Mouse (Mus musculus): ENCODE results near the gene Wdr31. TPM values are rescaled to one million over a fixed set of nuclear protein-coding genes. Genes with fewer than 3 reads are reported as not detected.

Gene Wdr31
- polyA plus RNA-seq (2012; ENCODE audit: insufficient read depth, low replicate concordance), result 0.37 TPM in 1 of 2 replicates, not detected in the other

DNA sequence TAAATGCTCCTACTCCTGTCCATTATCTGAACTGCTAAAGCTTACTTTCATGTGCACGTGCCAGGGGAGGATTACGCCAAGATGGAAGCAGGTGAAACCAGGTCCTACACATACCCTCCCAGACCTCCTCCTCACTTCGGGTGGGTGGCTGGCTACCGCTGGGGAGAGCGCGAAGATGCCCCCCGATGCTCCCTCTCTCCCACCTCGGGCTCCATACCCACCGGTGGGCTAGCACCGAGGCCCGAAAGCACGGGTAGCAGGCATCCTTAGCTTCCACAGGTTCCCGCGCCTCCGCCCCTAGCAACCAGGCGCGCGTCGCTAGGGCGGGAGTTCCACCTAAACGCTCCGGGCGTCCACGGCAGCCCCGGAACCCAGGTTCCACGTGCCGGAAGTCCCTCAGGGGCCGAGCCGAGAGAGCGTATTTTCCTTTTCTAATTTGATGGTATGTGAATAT is at the start of gene Wdr31:
Gene Wdr31 (minus strand): TSS at position 299 of the 454 bp plus-strand sequence.
- peaks cover 6% of the 10 kb centered on the region for H3K27me3 ChIP-seq (replicated peaks)
- H3K4me3 ChIP-seq (replicated peaks), result peak within 1 kb of the TSS; percentile 88
- H3K9me3 ChIP-seq, result peaks cover 8% of the 10 kb centered on the region
- TF ChIP-seq GATA1 (IDR thresholded peaks at IDR 0.05; ENCODE audit: borderline replicate concordance, low read length) (no peak), FLI1 (IDR thresholded peaks at IDR 0.05; ENCODE audit: low read length) (no peak)
- H3K4me1 ChIP-seq, result peaks cover 6% of the 10 kb centered on the region
- no peaks in the 10 kb centered on the region for H3K36me3 ChIP-seq (replicated peaks; ENCODE audit: low read length)

DNA sequence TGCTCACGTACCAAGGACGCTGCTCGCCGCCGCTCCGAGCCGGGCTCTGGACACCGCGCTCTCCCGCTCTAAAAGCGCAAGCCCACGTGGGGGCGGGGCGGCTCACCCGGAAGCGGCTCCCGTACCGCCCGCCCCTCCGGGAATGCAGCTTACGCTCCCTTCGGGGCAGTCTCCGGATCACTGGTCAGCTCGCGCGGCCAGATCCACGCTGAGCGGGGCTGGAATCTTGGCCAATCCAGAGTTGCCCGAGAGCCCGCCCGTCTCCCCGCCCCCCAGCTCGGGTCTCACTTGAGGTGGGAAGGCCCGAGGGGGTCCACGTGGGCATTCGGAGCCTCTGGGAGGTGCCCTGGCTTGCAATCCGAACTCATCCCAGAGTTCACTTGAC is 49.1 kb upstream of the Wdr31 start, which contains the start of gene Alad:
Gene Alad (minus strand): TSS at position 70 of the 385 bp plus-strand sequence.
- H3K4me3 ChIP-seq (replicated peaks), result peak within 1 kb of the TSS; percentile 91
- no peak for TF ChIP-seq GATA1 (IDR thresholded peaks at IDR 0.05; ENCODE audit: borderline replicate concordance, low read length)
- TF ChIP-seq FLI1 (IDR thresholded peaks at IDR 0.05; ENCODE audit: low read length), result no peak
- no peaks in the 10 kb centered on the region for H3K9me3 ChIP-seq
- H3K27me3 ChIP-seq (replicated peaks), result no peaks in the 10 kb centered on the region
- peaks cover 15% of the 10 kb centered on the region for H3K36me3 ChIP-seq (replicated peaks; ENCODE audit: low read length)
- H3K4me1 ChIP-seq, result peaks cover 83% of the 10 kb centered on the region

DNA sequence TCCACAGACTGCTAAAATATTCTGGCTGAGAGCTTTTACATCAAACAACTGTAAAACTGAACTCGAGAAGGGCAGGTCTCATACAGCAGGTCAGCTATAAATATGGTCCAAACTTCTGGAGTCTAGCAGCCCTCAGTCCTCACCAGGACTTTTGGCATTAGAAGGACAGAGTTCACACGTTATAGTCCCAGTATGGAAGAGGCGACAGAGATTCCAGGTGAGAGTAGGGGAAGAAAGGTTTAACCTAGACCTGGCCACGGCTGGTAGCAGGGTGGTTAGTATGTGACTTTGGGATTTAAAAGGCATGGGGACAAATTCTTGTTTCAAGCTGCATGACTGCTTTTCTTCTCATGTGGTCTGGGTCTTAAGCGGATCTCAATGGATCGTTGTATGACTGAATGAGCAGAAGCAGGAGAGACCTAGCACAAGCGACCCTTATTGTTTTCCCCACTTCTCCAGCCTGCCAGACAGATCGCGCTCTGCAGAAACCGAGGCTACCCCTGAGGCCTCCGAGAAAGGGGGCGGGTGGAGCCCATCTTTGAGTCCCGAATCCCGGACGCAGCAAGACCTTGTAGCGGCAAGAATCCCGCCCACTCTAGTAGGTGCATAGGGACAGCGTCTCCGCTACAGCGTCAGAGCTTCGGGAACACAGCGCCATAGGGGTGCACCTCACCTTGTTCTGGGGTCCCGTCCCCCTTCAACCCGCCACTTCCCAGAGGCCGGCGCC is 48.6 kb upstream of the Wdr31 start:
- Histone ChIP-seq H3K4me1 (peaks cover 80% of the 10 kb centered on the region), H3K27me3 (replicated peaks) (no peaks in the 10 kb centered on the region), H3K9me3 (no peaks in the 10 kb centered on the region), H3K4me3 (replicated peaks) (peak overlapping the region; percentile 91), H3K36me3 (replicated peaks; ENCODE audit: low read length) (peaks cover 15% of the 10 kb centered on the region)
- TF ChIP-seq FLI1 (IDR thresholded peaks at IDR 0.05; ENCODE audit: low read length) (no peak), GATA1 (IDR thresholded peaks at IDR 0.05; ENCODE audit: borderline replicate concordance, low read length) (no peak)

DNA sequence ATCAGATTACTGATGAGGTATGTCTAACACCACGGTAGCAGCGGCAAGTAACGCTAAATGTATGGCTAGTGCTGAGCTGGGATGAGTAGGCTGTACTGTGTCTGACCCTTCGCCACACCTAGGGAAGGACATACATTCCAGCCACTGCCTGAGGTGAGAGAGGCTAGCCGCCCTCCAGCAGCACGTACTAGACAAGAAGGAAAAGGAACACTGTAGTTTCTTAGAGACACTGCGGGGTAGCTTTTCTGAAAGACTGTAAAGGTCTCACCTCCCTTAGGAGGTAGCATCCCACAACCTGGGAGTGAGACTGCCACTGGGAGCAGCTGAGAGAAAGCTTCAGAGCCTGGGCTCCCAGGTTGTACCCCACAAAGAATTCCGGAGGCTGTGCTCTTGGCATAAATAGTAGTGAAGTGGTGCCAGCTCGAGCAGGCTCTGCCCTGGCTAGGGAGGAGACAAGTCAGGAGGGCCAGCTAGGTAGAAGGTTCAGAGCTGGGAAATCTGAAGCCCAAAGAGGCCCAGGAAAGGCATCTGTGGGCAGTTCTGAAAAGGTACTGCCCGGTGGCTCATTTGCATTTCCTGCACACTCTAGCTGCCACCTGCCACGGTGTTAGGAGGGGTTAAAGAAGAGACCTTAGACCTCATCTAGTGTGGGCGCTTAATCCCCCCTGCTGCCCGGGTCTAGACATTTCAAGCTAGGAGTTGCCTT is 47.9 kb upstream of the Wdr31 start:
- peak overlapping the region; percentile 91 for H3K4me3 ChIP-seq (replicated peaks)
- peaks cover 79% of the 10 kb centered on the region for H3K4me1 ChIP-seq
- no peaks in the 10 kb centered on the region for H3K9me3 ChIP-seq
- TF ChIP-seq GATA1 (IDR thresholded peaks at IDR 0.05; ENCODE audit: borderline replicate concordance, low read length), result no peak
- TF ChIP-seq FLI1 (IDR thresholded peaks at IDR 0.05; ENCODE audit: low read length), result no peak
- H3K27me3 ChIP-seq (replicated peaks), result no peaks in the 10 kb centered on the region
- H3K36me3 ChIP-seq (replicated peaks; ENCODE audit: low read length), result peaks cover 18% of the 10 kb centered on the region

DNA sequence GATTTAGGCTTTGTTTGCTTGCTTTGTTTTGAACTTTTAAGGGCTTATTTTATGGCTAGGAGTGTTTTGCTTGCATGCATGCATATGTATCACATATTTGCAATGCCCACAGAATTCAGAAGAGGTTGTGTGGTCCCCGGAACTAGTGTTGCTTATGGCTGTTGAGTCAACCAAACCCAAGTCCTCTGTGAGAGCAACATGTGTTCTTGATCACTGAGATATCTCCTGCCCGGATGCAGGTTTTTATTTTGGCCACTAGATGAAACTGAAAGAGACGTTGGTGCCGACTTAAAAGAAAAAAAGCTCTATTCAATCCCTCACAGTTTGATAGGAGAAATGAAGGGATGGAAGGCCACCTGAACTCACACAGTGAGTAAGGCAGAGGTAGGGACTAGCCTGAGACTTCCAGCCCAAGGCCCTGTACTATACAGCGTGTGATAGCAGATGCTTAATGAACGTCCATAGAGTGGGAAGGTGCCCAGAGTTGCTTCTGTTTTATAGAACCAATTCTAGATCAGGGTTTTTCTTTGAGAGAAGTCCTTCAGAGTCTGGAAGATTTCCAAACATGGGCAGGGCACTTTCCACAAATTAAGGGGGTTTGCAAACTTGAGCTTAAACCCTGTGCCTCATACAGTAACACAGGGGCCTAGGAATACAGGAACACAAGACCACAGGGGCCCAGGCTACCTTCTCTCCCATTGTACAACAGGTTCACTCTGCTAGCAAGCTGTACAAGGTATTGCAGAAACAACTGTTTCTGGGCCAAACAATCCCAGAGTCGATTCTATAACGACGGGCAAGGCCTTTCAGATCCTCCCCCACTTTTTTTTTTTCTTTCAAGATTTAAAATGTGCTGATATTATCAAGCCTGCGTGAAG is 47.1 kb upstream of the Wdr31 start:
- Histone ChIP-seq H3K36me3 (replicated peaks; ENCODE audit: low read length) (peaks cover 22% of the 10 kb centered on the region), H3K4me3 (replicated peaks) (no peak overlapping the region), H3K4me1 (peaks cover 74% of the 10 kb centered on the region)

DNA sequence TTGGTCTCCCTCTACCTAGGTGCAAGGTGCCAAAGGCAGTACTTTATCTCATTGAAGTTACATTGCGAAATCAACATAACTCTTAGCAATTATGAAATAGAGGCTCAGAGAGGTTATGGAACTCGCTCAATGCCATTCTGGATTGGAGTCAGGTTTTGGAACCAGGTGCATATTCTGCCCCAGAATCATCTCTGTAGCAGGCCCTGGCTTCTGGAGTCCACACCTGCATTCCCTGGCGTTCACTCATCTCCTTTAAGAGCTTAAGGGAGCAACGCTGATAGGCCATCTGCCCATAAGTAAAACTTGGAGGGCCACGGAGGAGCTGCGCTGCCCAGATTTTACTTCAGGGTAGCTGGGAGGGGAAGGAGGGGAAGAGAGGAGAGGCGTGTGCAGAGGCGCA is 46.4 kb upstream of the Wdr31 start:
- TF ChIP-seq FLI1 (IDR thresholded peaks at IDR 0.05; ENCODE audit: low read length), result no peak
- no peak for TF ChIP-seq GATA1 (IDR thresholded peaks at IDR 0.05; ENCODE audit: borderline replicate concordance, low read length)
- Histone ChIP-seq H3K4me1 (peaks cover 68% of the 10 kb centered on the region), H3K36me3 (replicated peaks; ENCODE audit: low read length) (peaks cover 24% of the 10 kb centered on the region), H3K27me3 (replicated peaks) (no peaks in the 10 kb centered on the region), H3K9me3 (no peaks in the 10 kb centered on the region), H3K4me3 (replicated peaks) (no peak overlapping the region)

More for the DNA sequence above, 47.1 kb upstream of the Wdr31 start:
- Histone ChIP-seq H3K9me3 (no peaks in the 10 kb centered on the region), H3K27me3 (replicated peaks) (no peaks in the 10 kb centered on the region)
- TF ChIP-seq GATA1 (IDR thresholded peaks at IDR 0.05; ENCODE audit: borderline replicate concordance, low read length) (no peak), FLI1 (IDR thresholded peaks at IDR 0.05; ENCODE audit: low read length) (no peak)

DNA sequence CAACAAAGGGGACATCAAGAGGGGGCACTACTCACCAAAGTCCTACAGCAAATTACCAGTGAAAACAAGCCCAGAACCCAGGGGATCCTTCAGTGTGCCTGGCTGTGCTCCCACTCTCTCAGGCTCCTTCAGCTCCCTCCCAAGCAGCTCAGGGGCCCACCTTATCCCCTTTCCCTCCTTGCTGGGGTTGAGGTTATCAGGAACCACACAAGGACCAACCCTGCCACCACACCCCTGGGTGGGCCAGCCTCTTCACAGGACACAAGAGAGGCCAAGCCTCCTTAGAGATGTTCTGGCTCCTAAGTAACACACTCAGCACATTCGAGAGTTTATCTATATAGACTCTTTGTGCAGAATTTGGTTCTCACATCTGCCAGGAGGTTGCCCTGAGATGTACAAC is 45.9 kb upstream of the Wdr31 start:
- H3K36me3 ChIP-seq (replicated peaks; ENCODE audit: low read length), result peaks cover 27% of the 10 kb centered on the region
- peaks cover 68% of the 10 kb centered on the region for H3K4me1 ChIP-seq
- no peaks in the 10 kb centered on the region for H3K9me3 ChIP-seq
- H3K27me3 ChIP-seq (replicated peaks), result no peaks in the 10 kb centered on the region
- TF ChIP-seq GATA1 (IDR thresholded peaks at IDR 0.05; ENCODE audit: borderline replicate concordance, low read length) (no peak), FLI1 (IDR thresholded peaks at IDR 0.05; ENCODE audit: low read length) (no peak)
- H3K4me3 ChIP-seq (replicated peaks), result peak overlapping the region; percentile 44

DNA sequence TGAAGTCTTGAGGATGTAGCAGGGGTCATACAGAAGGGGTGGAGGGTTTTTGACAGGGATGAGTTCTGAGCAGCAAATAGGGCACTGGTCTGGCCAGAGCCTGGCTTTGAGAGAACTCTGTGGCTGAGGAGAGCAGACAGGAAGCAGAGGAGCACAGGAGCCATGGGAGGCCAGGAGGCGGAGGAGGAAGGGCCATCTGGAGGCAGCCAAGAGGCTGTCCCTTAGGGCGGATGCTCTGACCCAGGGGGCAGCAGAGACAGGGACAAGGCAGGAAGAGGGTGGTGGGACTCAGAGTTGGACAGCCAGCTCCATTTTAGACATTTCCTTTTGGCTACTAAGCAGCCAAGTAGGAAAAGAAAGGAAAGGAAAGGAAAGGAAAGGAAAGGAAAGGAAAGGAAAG is 45.4 kb upstream of the Wdr31 start:
- Histone ChIP-seq H3K4me3 (replicated peaks) (peak overlapping the region; percentile 74), H3K4me1 (peaks cover 68% of the 10 kb centered on the region), H3K27me3 (replicated peaks) (no peaks in the 10 kb centered on the region), H3K36me3 (replicated peaks; ENCODE audit: low read length) (peaks cover 31% of the 10 kb centered on the region), H3K9me3 (no peaks in the 10 kb centered on the region)
- no peak for TF ChIP-seq FLI1 (IDR thresholded peaks at IDR 0.05; ENCODE audit: low read length)
- TF ChIP-seq GATA1 (IDR thresholded peaks at IDR 0.05; ENCODE audit: borderline replicate concordance, low read length), result no peak

DNA sequence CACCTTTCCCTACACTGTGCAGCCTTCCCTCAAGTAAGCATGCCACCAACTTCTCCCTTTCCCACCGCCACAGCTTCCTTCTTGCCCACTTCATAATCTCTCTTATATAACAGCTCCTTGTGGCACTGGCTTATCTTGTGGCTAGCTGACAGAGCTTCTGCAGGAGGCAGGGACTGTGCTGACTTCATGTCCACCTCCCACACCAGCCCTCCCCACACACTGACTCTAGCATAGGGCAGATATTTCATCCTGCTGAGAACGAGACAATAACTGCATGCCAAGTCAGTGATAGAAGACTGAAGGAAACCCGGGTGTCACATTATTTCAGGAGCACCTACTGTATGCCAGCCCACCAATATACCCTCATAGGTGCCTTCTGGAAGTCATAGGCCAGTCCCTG is 44.8 kb upstream of the Wdr31 start:
- H3K4me3 ChIP-seq (replicated peaks), result peak overlapping the region; percentile 74
- peaks cover 63% of the 10 kb centered on the region for H3K4me1 ChIP-seq
- H3K27me3 ChIP-seq (replicated peaks), result no peaks in the 10 kb centered on the region
- H3K36me3 ChIP-seq (replicated peaks; ENCODE audit: low read length), result peaks cover 37% of the 10 kb centered on the region
- TF ChIP-seq GATA1 (IDR thresholded peaks at IDR 0.05; ENCODE audit: borderline replicate concordance, low read length), result no peak; the same call in 2 of the 3 replicates
- TF ChIP-seq FLI1 (IDR thresholded peaks at IDR 0.05; ENCODE audit: low read length), result no peak
- no peaks in the 10 kb centered on the region for H3K9me3 ChIP-seq

Measured in megakaryocyte, embryonic 14.5 days (primary cell).